Comparison of ENCODE assay signal across 19 mouse cellular contexts in the genomic region with DNA sequence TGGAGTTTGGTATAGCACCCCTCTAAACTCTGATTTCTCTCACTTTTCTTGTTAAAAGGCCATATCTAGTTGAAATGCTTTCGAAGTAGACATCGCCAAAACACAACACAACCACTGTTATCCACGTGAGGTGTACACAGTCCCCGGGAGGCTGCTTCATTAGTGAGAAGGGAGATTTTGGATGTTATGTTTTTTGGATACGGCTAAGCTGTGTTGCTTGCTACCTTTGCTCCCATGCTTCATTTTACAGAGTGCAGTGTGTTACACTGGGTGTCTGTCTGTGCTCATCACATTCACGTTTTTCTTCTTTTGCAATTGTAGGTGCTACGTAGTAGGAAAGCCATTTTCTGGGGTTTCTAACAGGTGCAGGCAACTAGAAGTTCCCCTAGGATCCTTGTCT.
A peak's percentile ranks its signal among the peaks of the same experiment; 100 is the strongest.
DNase-seq lines count a peak whose midpoint lies in the region; ATAC-seq lines count a peak whose summit lies in the region.
"Had no signal": no experiment of that assay in that cellular context is flagged by ENCODE, and none has a peak within 500 bp of the region (broad histone marks: within the 10 kb centered on the region; RNA-seq: fewer than 3 reads in every experiment).

No protein-coding gene starts in this region.

- peak; percentile 57 for ATAC-seq in forebrain, embryonic 15.5 days (replicated peaks)
- peak; percentile 44; the same call in 1 of the 2 replicates for ATAC-seq in midbrain, embryonic 15.5 days (replicated peaks)
- ATAC-seq: activated CD4-positive, CD25-positive, alpha-beta regulatory T cell, adult 4 months; liver, embryonic 12.5 days had no signal

- DNase-seq in layer of hippocampus, postnatal 14 days (ENCODE audit: low spot score in 2 of 2), result peak; percentile 18 to 31
- no peak for DNase-seq in layer of hippocampus, postnatal 25 days (ENCODE audit: extremely low spot score in 1 of 2, low spot score in 1 of 2)
- DNase-seq in forebrain, embryonic 10.5 days (ENCODE audit: extremely low spot score, low spot score), result no peak
- no peak for DNase-seq in ovary, postnatal 36 days (ENCODE audit: low spot score)
- no peak for DNase-seq in kidney, postnatal 36 days
- DNase-seq: adrenal gland, postnatal 14 days; cerebellum, adult 18-20 months; gastrocnemius, adult 2 months; kidney, adult 18-20 months; kidney, postnatal 14 days; lung, embryonic 14.5 days; lung, postnatal 4 days; thymus, adult 18-20 months had no signal

- no peak overlapping the region for H3K4me3 ChIP-seq in forebrain, embryonic 10.5 days
- H3K4me3 ChIP-seq in forebrain, embryonic 15.5 days, result no peak overlapping the region
- H3K4me3 ChIP-seq in midbrain, embryonic 15.5 days, result no peak overlapping the region
- H3K4me3 ChIP-seq: embryonic facial prominence, embryonic 13.5 days; gastrocnemius, adult 2 months; liver, embryonic 12.5 days; neural tube, embryonic 12.5 days had no signal

- H3K27me3 ChIP-seq in forebrain, embryonic 10.5 days (ENCODE audit: poor library complexity, severe bottlenecking), result no peaks in the 10 kb centered on the region
- H3K27me3 ChIP-seq in forebrain, embryonic 15.5 days, result no peaks in the 10 kb centered on the region
- H3K27me3 ChIP-seq in midbrain, embryonic 15.5 days (replicated peaks), result no peaks in the 10 kb centered on the region
- H3K27me3 ChIP-seq: embryonic facial prominence, embryonic 13.5 days; liver, embryonic 12.5 days; neural tube, embryonic 12.5 days had no signal

- H3K27ac ChIP-seq in forebrain, embryonic 10.5 days, result peak overlapping the region; percentile 68
- H3K27ac ChIP-seq in forebrain, embryonic 15.5 days (replicated peaks), result peak overlapping the region; percentile 82
- peak overlapping the region; percentile 83 for H3K27ac ChIP-seq in midbrain, embryonic 15.5 days
- H3K27ac ChIP-seq: embryonic facial prominence, embryonic 13.5 days; gastrocnemius, adult 2 months; liver, embryonic 12.5 days; neural tube, embryonic 12.5 days had no signal

- H3K4me2 ChIP-seq in forebrain, embryonic 15.5 days (replicated peaks), result peak overlapping the region; percentile 23; the same call in 1 of the 2 replicates
- no peak overlapping the region for H3K4me2 ChIP-seq in midbrain, embryonic 15.5 days
- H3K4me2 ChIP-seq: embryonic facial prominence, embryonic 13.5 days; liver, embryonic 12.5 days; lung, embryonic 14.5 days; neural tube, embryonic 12.5 days had no signal

- 87% methylated on average over 7 of the region's 7 CpGs for WGBS in forebrain, embryonic 10.5 days
- WGBS in forebrain, embryonic 15.5 days, result 49% methylated on average over 7 of the region's 7 CpGs
- 63% methylated on average over 7 of the region's 7 CpGs for WGBS in midbrain, embryonic 15.5 days

- H3K36me3 ChIP-seq in forebrain, embryonic 10.5 days (replicated peaks), result no peaks in the 10 kb centered on the region
- no peaks in the 10 kb centered on the region for H3K36me3 ChIP-seq in forebrain, embryonic 15.5 days
- no peaks in the 10 kb centered on the region for H3K36me3 ChIP-seq in midbrain, embryonic 15.5 days (replicated peaks)
- H3K36me3 ChIP-seq: embryonic facial prominence, embryonic 13.5 days; liver, embryonic 12.5 days; neural tube, embryonic 12.5 days had no signal

- H3K9ac ChIP-seq in forebrain, embryonic 15.5 days (replicated peaks), result no peak overlapping the region; the same call in 1 of the 2 replicates
- no peak overlapping the region for H3K9ac ChIP-seq in midbrain, embryonic 15.5 days
- H3K9ac ChIP-seq: embryonic facial prominence, embryonic 13.5 days; liver, embryonic 12.5 days; lung, embryonic 14.5 days; neural tube, embryonic 12.5 days had no signal

- H3K9me3 ChIP-seq in forebrain, embryonic 10.5 days, result no peaks in the 10 kb centered on the region
- no peaks in the 10 kb centered on the region for H3K9me3 ChIP-seq in forebrain, embryonic 15.5 days
- no peaks in the 10 kb centered on the region for H3K9me3 ChIP-seq in midbrain, embryonic 15.5 days
- H3K9me3 ChIP-seq: embryonic facial prominence, embryonic 13.5 days; liver, embryonic 12.5 days; neural tube, embryonic 12.5 days had no signal

- H3K4me1 ChIP-seq in forebrain, embryonic 10.5 days, result peaks cover 42% of the 10 kb centered on the region
- peaks cover 18% of the 10 kb centered on the region for H3K4me1 ChIP-seq in forebrain, embryonic 15.5 days
- peaks cover 13% of the 10 kb centered on the region for H3K4me1 ChIP-seq in midbrain, embryonic 15.5 days
- H3K4me1 ChIP-seq: embryonic facial prominence, embryonic 13.5 days; liver, embryonic 12.5 days had no signal

Comparison
In these comparisons a context has a peak if more than half of its experiments do, and no peak if none do; other contexts are left out.
1. DNase-seq: peak in layer of hippocampus, postnatal 14 days (2 of 2); none in layer of hippocampus, postnatal 25 days (0 of 2), forebrain, embryonic 10.5 days (single experiment), ovary, postnatal 36 days (single experiment) and kidney, postnatal 36 days (0 of 2).
2. Peak in every context shown above with its lines, with median percentiles within 50 percentile points of each other: H3K27ac ChIP-seq.